Mouse (Mus musculus) adrenal gland, postnatal 14 days (tissue): Measurements from ENCODE around the gene Rarg. TPM values are rescaled to one million over a fixed set of nuclear protein-coding genes. Genes with fewer than 3 reads are reported as not detected.

Experiments
- DNase-seq: peaks from one replicate; pipeline ENCODE4 v3.0.0; 2021; ENCODE audit warnings: mixed read lengths
- total RNA-seq: library from RNA; stranded (reverse); gene quantifications from 2 replicates; pipeline ENCODE4 v1.2.3, GENCODE M21; 2021

Gene Rarg
- total RNA-seq, 1 experiment from 2014 or later, result 25.5 TPM

DNA sequence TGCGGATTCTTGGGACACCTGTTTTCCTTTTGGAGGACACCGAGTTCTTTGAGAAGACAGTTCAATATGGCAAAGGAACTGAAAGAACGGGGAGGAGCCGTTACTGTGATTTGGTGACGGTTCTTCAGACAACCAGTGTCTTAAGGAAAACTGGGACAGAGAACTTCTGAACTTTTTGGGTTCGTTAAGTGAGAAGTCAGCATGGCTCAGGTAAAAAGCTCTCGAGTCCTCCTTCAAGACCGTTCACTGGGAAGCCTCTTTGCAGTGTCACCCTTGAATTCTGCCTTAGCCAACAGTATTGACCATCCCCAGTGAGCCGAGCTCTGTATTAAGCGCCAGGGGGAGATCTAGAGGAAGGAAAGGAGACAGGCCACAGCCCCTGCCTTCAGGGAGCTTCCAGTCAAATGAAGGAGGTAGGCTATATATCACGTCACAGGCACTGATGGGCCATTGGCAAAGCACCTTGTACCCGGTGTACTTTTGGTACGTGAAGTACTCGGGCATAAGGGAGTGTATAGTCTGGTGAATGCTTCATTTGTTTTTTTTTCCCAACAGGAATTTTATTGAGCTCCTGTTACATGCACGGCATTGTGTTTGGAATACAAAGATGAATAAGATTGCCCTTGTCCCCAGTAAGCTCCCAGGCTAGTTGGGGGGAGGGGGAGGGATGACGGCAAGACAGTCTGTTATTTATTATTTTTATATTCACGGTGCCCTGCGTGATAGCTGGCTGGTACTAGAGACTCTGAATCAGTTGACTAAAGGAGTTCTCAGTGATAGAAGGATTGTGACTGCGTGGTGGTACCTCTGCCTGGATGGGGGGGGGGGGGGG, 52.4 kb downstream of the Rarg start, which contains the start of gene Csad:
Gene Csad (minus strand): TSS at position 51 of the 832 bp plus-strand sequence.
- peak; percentile 51 for DNase-seq

DNA sequence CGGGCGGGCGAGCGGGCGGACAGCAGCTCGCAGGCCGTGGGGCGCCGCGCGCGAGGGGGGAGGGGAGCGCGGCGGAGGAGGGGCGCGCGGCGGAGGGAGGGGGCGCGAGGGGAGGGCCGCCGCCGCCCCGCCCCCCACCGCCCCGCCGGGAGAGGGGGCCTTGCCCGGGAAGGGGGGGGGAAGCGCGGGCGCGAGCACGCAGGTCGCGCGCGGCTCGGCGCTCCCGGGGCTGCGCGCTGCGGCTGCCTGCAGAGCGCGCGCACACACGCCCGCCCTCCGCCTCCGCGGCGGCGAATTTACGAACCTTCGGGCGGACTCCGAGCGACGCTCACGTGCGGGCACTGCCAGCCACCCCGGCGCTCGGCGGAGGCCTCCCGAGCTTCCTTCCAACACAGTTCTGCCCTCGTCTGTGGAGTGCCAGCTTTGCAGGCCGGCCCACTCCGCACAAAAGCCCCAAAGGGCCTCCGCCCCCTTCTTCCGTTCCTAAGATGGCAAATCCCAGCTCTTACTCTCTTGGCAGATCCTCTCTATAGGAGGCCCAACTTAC, 53.4 kb downstream of the Rarg start:
- peak; percentile 83 for DNase-seq

DNA sequence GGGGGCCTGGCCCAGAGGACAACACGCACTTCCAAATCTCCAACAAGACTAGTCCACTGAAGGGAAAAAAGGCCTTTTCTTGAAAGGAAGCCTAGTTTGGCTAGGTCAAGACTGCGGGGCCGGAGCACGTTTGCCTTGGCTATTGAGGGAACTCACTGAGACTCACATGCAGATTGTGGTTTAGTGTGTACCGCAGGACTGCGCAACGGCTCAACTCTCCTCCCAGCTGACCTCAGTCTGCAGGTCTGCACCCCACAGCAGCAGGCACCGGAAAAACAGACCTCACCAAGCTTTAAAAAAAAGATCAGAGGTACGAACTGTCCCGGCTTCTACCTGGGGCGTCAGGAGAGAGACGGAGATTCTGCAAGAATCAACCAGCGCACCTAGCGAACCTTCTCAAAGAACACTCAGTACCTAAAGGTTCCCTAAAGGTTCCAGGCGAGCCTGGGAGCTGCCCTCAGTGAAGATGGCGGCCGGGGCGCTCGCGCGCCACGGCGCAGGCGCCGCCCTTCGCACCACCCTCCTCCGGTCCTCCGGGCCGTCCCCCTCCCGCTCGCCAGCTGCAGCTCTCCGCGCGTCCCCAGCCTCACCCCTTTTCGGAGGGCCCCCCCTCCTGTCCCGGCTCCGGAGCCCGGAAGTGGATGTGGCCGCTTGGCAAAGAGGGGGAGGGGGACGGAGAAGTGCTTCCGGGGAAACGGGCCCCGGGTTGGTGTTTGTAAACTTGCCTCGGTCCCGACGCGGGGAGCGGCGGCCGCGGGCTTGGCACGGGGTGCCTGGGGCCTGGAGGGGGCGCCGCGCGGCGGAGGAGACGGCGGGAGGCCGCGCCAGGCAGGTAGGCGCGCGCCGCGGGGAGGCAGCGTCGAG, 54.1 kb downstream of the Rarg start, which contains the start of gene Zfp740:
Gene Zfp740 (plus strand): TSS at position 279 of the 864 bp plus-strand sequence.
- peak; percentile 99 for DNase-seq

DNA sequence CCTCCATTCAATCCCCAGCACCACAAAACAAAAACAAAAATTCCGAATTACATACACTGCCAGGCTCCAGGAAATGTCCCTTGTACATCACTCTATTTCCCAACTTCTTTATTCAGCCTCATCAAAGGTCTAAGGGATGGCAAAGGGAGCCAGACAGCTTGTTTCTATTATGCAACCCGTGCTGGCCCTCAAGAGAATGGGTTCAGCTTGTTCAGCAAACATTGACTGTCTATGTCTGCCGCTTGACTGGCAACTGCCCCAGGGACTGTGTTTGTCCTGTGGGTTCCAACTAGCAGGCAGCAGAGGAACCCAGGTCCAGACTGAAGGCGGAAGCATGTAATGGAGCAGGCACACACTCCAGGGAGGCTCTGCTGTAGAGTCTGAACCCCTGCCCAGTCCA, 58.5 kb downstream of the Rarg start:
- no peak for DNase-seq

DNA sequence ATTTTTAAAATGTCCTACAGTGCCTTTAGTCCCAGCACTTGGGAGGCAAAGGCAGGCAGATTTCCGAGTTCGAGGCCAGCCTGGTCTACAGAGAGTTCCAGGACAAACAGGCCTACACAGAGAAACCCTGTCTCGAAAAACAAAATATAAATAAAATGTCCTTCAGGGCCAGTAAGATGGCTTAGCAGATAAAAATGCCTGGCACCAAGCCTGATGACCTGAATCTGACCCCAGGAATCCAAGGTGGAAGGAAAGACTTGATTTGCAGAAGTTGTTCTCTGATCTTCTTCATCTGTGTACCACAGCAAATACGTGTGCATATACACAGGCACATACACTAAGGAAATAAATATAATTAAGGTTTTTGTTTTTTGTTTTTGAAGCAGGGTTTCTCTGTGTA, 61.9 kb downstream of the Rarg start:
- peak; percentile 55 for DNase-seq

DNA sequence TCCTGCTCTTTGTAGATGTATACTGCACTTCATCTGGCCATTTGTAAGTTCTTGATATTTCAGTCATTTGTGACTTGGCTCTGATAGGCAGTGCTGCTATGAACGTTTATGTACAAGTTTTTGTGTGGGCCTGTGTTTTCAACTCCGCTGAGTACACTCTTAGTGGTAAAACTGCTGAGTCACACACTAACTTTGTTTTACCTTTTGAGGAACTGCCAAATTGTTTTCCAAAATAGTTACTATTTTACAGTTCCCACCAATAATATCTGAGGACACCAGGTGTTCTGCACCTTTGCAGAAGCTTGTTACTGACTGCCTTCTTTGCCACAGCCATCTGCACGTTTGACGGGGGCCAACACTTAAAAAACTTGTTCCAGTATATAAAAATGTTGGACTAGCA, 62.9 kb downstream of the Rarg start:
- no peak for DNase-seq

DNA sequence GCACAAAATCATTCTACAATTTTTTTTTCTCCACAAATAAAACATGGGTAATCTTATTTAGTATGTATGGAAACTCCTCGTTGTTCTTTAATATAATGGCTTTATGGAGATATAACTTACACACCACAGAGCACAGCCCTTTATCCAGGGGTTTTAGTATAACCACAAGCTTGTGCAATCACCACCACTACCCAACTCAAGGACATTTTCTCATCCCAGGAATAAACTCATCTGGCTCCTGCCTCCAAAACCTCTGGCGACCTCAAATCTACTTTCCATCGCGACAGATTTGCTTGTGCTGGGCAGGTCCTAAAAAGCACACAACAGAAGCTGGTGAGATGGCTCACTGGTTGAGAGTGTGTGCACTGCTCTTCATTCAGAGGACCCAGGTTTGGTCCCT, 63.7 kb downstream of the Rarg start:
- DNase-seq, result no peak

DNA sequence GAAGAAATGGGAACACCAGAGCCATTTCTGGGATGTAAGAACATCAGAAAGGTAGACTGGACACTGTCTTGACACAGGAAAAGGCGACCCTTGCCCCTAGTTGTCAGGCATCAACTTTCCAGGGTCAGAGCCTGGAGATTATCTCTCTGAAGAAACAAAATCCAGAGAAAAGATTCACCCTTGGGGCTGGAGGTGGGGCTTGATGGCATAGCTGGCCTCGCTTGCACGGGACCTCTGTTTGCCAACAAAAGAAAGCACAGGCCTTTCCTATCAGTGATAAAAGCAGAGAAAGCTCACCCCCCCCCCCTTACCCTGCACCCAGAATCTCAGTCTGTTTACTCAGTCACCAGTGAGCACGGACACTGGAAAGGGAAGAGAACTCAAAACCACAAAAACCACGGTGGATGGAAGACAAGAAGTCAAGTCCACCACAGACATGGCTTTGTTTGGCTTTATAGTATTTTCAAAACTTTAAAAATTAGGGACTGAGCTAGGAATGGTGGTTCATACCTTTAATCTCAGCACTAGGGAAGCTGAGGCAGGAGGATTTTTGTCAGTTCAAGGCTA, 64.4 kb downstream of the Rarg start:
- no peak for DNase-seq

DNA sequence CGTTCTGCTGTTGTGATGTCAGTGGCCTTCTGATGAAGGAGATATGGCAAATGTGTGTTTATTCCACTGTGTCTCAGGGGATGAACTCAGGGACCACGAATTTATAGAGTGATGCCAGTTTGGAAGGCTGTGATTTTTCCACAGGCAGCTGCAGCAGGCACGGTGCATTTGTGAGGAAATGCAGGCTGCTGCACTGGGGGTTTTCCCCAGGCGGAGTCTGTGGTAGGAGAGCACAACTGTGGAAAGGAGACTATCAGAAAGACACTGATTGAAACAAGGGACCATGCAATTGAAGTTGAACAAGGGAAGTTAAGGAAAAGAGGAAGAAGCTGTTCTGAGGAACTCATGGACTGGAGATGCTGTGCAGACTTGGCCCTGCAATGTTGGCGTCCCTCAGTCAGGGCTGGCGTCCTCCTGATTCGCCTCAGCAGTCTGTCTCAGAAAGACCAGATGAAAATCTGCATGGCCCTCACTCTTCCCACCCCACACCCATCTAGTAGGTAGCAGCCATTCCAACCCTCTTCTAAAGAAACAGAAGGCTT, 65.0 kb downstream of the Rarg start:
- DNase-seq, result no peak

DNA sequence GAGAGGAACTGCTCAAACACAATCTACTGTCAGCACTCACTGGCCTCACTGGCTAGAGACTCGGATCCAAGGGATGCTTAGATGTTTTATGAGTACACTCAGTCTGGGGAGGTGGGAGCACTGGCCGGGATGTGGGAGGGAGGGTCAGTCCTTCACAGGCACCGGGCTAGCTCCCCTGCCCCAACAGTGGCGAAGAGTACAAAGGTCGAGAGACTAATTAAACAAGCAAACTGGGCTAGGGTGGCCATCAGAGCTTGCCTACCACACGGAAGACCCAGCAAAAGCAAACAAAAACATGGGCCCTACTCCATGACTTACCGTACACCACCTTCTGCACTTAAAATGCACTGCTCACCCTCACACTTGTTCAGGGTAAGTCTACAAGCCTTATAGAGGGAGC, 65.6 kb downstream of the Rarg start:
- no peak for DNase-seq

DNA sequence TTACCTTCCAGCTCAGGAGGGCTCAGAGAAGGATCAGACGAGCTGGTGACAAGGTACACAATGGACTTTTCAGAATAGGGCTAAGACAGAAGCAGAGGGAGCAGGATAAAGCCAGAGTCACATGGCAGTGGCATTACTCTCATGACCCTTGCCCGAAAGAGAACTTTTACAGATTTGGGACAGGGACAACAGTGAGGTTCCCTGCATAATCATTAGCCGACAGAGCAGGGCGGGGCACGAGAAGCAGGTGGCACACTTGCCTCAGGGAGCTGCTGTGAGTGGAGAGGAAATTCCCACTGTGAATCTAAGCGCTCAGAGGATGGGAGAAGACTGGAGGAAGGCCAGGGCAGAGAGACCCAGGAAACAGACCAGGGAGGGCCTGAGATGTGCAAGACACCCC, 68.4 kb downstream of the Rarg start:
- no peak for DNase-seq

DNA sequence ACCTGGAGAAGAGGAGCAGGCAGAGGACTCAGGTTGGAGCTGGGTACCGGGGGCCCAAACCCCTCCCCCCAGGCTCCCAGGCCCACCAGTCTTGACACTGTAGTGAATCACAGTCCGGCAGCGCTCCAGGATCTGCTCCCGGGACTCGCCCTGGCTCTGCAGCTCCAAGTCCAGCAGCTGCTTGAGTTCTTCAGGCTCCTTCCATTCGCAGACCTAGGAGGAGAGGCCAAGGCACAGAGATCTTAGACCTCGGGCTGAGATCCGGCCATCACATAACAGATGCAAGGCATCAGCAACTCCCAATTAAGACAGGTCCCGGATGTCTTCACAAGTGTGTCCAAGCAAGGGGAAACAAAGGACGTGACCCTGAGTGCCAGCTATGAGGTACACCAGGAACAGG, 69.2 kb downstream of the Rarg start:
- DNase-seq, result no peak

DNA sequence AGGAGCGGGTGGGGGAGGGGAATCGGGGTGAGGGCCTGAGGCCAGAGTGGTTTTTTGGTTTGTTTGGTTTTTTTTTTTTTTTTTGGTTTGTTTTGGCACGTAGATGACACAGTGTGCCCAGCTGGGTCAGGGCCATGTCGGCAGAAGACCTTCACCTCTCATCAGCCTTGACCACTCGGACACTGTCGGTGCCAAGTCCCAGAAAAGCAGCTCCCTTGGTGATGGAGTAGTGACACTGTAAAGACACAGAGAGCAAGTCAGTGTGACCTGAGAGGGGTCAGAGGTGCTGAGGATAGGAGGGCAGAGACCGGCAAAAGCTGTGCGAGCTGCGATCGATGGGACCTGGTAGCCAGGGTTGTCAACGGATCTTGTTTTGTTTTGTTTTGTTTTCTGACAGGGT, 71.1 kb downstream of the Rarg start:
- DNase-seq, result peak; percentile 54

Other genes with a start within 250 kb of the Rarg start
- gene Krt18, start 229.3 kb downstream of the Rarg start, total RNA-seq, result 2.4 and 11.6 TPM in 2 replicates
- 224 and 250 TPM in 2 replicates for gene Eif4b, start 183.7 kb downstream of the Rarg start, total RNA-seq
- gene Tns2, start 157.1 kb downstream of the Rarg start, total RNA-seq, result 83.0 and 121 TPM in 2 replicates
- 23.3 and 30.8 TPM in 2 replicates for gene Spryd3, start 121.3 kb downstream of the Rarg start, total RNA-seq
- 45.7 and 48.0 TPM in 2 replicates for gene Igfbp6, start 113.2 kb downstream of the Rarg start, total RNA-seq
- 0.26 and 4.7 TPM in 2 replicates for gene Soat2, start 107.0 kb downstream of the Rarg start, total RNA-seq
- gene Zfp740, start 54.3 kb downstream of the Rarg start, total RNA-seq, result 58.4 and 83.0 TPM in 2 replicates
- gene Csad, start 52.8 kb downstream of the Rarg start, total RNA-seq, result 115 and 120 TPM in 2 replicates
- 3.0 and 18.4 TPM in 2 replicates for gene Itgb7, start 25.6 kb downstream of the Rarg start, total RNA-seq
- not detected in 2 replicates for gene Gm9918, start 13.0 kb upstream of the Rarg start, total RNA-seq
- 29.9 and 34.3 TPM in 2 replicates for gene Mfsd5, start 21.9 kb upstream of the Rarg start, total RNA-seq
- 6.6 and 10.7 TPM in 2 replicates for gene Espl1, start 38.7 kb upstream of the Rarg start, total RNA-seq
- gene Pfdn5, start 68.6 kb upstream of the Rarg start, total RNA-seq, result 330 and 361 TPM in 2 replicates
- gene Myg1, start 74.2 kb upstream of the Rarg start, total RNA-seq, result 52.7 and 59.2 TPM in 2 replicates
- 22.5 and 23.2 TPM in 2 replicates for gene Aaas, start 93.3 kb upstream of the Rarg start, total RNA-seq
- gene Sp7, start 109.7 kb upstream of the Rarg start, total RNA-seq, result not detected in 2 replicates
- 72.6 and 73.7 TPM in 2 replicates for gene Sp1, start 148.6 kb upstream of the Rarg start, total RNA-seq
- gene Amhr2, start 187.8 kb upstream of the Rarg start, total RNA-seq, result 1.5 and 1.6 TPM in 2 replicates
- gene Prr13, start 201.5 kb upstream of the Rarg start, total RNA-seq, result 75.6 and 89.5 TPM in 2 replicates
- 726 and 812 TPM in 2 replicates for gene Pcbp2, start 213.0 kb upstream of the Rarg start, total RNA-seq
- not detected in 2 replicates for gene Gm10337, start 246.2 kb upstream of the Rarg start, total RNA-seq